Mouse (Mus musculus) right cerebral cortex, postnatal 25 days (tissue): ENCODE measurements around the gene Smarcd3.
A peak's percentile ranks its signal among the peaks of the same experiment; 100 is the strongest.
"Not testable (repeated sequence)": the region's sequence is repeated elsewhere in the genome, so short reads cannot be mapped to it uniquely, and the experiment has no call there.

ENCODE experiments used
- DNase-seq: peaks from one replicate; pipeline ENCODE4 v3.0.0; 2022

The Smarcd3 gene

GRCm38 (mm10) chr5:24596519-24597171 lies 27.6 kb downstream of the Smarcd3 start:
- DNase-seq, result peak; percentile 80

- DNase-seq, result no peak
Measured at GRCm38 (mm10) chr5:24595786-24596380, 28.3 kb downstream of the Smarcd3 start.

DNA sequence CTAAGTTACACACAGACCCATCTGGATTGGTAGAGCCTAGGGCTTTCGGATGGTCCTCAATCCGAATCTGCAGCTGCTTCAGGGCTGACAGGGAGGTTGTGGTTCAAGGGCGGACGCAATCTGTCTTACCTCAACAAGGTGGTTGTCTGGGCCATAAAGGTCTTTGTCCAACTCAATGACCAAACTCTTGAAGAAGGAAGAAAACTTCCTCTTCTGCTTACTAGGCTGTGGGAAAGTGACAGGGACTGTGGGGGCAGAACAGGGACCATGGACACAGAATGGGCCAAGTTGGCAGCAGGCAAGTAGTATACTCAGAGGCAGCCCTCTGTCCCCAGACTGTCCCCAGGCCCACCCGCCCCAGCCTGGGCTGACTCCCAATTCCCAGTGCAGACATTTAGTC lies 28.9 kb downstream of the Smarcd3 start:
- no peak for DNase-seq

DNA sequence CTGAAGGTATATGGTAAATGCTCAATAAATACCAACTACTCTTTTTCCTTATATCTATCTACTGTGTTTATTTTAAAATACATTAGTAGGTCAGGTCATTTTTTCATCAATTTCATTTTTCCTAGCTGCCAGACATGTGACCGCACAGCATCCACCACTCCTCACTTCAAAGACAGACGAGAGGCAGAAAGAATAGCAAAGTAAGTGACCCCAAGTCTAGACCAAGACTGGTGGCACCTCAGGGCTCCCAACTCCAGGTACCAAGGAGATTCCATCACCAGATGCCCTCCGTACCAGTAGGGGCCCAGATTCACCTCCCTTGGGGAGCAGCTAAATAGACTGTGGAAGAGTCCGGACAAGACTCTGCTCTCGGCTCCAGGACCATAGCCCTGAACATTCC lies 29.9 kb downstream of the Smarcd3 start:
- no peak for DNase-seq

DNA sequence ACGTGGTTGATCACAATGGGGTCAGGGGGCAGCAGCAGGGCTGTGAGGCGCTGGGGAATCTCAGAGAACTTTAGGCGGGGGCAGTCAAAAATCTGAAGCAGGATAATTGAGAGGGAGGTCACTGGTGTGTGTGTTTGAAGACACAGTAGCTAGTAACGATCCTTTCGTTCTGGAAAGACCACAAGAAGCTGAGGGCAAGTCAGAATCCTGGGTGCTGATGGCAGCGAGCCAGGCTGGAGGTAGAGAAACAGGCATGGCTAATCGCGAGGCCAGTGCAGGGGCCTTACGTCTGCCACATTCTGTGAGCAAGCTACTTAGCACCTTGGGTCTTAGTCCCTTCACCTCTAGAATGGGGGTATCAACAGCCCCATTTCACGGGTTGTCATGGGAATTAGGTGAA lies 30.3 kb downstream of the Smarcd3 start:
- no peak for DNase-seq

- no peak for DNase-seq
Measured at GRCm38 (mm10) chr5:24593230-24593629, 31.0 kb downstream of the Smarcd3 start.

- DNase-seq, result no peak
Measured at GRCm38 (mm10) chr5:24592471-24593160, 31.6 kb downstream of the Smarcd3 start.

DNA sequence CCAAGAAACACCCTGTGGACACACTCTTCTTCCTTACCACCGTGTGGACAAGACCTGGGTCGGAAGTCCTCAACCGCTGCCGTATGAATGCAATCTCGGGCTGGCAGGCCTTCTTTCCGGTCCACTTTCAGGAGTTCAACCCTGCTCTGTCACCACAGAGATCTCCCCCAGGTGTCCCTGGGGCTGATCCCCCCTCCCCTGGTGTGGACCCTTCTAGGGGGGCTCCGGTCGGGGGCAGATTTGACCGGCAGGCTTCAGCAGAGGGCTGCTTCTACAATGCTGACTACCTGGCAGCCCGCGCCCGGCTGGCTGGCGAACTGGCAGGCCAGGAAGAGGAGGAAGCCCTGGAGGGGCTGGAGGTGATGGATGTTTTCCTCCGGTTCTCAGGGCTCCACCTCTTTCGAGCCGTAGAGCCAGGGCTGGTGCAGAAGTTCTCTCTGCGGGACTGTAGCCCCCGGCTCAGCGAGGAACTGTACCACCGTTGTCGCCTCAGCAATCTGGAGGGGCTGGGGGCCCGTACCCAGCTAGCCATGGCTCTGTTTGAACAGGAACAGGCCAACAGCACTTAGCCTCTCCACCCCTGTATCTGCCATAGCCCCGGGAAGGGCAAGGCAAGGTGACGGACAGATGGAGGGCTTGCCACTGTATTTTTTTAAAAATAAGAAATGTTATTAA lies 32.3 kb downstream of the Smarcd3 start:
- DNase-seq, result no peak

DNA sequence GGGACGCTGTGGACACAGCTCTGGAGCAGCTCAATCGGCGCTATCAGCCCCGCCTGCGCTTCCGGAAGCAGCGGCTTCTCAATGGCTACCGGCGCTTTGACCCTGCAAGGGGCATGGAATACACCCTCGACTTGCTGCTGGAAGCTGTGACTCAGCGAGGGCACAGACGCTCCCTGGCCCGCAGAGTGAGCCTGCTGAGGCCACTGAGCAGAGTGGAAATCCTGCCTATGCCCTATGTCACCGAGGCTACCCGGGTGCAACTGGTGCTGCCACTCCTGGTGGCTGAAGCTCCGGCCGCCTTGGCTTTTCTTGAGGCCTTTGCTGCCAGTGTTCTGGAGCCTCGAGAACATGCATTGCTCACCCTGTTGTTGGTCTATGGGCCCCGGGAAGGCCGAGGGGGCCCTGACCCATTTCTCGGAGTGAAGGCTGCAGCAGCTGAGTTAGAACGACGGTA lies 32.9 kb downstream of the Smarcd3 start:
- DNase-seq, result no peak

DNA sequence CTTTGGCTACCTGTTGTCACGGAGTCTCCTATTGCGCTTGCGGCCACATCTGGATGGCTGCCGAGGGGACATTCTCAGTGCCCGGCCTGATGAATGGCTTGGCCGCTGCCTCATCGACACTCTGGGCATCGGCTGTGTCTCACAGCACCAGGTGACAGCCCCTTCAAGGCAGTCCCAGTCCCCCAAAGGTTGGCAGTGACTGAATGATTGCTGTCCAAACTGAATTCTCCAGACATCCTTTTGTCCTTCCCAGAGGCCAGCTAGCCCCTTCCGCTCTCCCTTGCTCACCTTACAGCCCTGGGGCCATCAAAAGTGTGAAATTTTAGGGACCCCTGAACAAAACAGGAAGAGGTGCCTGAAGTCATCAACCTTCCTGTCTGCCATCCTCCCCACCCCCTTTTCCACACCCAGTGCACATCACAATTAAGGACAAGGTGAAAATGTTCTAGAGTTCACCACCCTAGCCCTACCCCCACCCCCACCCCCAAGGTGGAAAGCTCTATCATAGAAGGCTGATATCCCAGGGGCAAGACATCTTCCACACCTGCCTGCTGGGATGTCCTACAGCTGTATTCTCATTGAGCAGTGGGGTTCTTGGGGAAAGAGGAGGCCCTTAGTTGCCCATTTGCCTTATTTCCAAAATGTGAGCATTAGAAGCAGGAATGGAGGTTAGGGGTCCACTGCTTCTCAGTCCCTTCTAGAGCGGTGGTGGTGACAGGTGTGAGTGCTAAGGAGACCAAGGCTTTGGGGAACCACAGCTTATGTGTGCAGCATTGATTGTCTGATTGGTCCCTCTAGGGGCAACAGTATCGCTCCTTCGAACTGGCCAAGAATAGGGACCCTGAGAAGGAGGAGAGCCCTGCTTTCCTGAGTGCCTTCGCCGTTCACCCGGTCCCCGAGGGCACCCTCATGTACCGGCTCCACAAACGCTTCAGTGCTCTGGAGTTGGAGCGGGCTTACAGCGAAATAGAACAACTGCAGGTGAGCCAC lies 34.4 kb downstream of the Smarcd3 start:
- DNase-seq, result no peak

GRCm38 (mm10) chr5:24587200-24587577 lies 37.0 kb downstream of the Smarcd3 start:
- DNase-seq, result peak; percentile 59

DNA sequence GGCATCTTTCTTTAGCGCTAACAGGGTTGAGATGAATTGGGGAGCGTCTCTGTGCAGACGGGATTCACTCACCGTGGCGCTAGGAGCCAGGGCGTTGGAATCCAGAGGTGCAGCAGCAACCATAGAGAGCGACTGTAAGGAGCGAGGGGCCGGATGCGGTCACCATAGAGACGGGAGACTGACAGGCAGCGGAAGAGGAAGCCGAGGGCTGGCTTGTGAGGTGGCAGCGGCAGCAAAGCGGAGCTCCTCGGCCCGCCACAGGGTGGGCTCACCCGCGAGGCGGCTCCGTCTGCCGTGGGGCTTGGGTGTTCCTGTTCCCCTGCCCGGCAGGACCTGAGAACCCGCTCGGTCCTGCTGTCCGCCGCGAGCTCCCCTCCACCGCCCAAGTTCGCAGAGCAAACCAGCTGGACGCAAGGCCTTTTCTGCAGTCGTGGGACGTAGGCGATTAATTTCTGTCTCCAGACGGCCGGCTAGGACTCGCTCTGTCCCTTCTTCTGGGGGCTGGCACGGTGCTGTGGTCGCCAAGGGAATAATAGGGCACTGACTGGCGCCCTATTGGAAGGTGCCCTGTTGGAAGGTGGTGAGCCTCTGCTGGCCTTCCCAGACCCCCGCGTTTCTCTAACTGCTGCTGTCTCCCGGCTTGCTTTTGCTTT lies 37.5 kb downstream of the Smarcd3 start, which contains the start of gene Chpf2:
Chpf2 (plus strand) TSS at position 195 of the 653 bp plus-strand sequence.
- peak; percentile 83 for DNase-seq

DNA sequence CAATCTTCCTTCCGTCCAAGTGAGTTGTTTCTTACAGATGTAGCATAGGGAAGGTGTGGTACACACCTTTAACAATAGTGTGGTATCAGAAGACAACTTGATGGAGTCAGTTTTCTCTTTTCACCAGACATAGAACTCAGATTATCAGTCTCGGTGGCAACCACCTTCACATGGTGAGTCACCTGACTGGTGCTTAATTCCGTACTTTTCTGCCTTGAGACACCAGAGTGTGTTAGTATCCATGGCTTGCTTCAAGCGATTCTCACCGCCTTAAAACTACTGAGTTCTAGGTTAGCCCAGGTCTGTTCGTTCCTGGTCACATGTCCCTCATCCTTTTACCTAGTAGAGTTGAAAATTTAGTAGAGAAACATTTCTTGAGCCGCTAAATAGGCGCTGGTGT lies 38.1 kb downstream of the Smarcd3 start:
- DNase-seq, result no peak

DNA sequence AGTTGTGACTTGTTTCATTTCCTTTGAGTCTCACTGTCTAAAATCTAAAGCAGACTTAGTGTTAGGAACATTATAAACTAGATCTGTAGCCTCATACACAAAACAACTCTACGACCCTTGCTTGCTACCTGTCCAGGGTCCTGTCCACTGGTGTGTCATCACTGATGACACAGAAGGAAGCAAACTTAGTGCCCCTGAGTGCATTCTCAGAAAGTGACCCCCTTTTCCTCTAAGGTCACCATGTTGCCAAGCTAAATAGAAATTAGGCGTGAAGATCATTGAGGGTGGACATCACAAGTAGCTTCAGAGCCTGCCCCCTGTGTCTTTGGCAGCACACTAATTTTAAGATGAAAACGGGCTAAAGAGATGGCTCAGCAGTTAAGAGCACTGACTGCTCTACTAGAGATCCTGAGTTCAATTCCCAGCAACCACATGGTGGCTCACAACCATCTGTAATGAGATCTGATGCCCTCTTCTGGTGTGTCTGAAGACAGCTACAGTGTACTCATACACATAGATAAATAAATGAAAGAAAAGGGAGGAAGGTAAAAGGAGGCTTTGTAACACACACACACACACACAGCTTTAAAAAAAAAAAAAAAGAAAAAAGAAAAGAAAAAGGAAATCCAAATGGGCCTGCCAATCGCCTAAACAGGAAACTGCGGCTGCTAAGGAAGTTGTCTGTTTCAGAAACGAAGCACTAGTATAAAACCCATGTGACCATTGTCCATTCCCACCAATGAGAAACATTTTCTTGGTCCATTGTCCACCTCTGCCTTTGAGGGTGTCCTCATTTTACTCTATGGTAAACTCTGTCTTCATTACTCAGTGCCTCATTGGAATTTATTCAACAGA lies 45.9 kb downstream of the Smarcd3 start:
- DNase-seq, result no peak

DNA sequence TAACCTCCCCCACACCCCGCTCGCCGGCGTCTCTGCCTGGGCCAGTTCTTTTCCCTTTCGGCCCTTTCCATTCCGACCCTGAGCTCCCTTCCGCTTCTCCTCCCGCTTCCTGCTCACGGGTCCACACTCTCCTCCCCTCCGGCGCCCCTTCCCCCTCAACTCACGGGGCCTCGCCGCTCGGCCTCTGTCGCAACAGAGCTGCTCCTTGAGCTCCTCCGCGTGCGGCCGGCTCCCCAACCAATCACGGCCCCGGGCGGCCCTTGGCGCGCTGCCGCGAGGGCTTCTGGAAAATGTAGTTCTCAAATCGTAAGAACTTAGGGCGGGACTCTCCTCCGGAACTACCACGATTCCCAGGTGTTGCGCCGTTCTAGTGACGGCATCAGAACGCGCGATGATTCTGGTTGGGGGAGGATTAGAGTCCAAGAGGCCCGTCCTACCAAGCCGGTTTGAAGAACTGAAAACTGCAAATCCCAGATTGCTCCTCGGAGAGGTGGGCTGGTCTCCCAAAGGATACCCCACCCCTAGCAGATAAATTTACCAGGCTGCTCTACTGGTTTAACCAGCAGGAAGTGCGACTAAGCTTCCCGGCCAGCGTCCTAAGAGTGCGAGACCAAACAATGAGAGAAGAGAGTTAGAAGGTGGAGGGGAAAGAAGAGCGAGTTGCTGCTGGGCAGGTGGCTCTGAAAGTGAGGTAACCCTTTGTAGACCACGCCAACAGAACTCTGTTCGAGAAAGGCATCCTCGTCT lies 46.9 kb downstream of the Smarcd3 start, which contains the start of gene Abcf2:
Abcf2 (minus strand) TSS at position 285 of the 747 bp plus-strand sequence.
- DNase-seq, result peak; percentile 100

DNA sequence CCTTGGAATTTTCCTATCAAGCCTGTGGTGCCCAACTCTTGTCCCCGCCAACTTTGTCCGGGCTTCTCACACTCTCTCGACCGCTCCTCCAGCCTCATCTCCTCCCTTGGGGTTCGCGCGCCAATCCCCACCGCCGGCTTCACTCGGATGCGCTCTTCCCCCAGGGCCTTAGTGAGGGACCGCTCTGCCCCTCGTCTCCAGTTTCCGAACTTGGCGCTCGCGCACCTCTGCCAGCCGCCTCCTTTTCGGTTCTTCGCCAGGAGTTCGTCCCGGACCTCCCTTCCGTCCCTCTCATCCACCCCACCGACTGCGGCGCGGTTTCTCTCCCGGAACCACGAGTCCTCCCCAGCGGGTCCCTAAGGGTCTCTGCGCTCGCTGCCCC lies 47.4 kb downstream of the Smarcd3 start:
- DNase-seq, result no peak

DNA sequence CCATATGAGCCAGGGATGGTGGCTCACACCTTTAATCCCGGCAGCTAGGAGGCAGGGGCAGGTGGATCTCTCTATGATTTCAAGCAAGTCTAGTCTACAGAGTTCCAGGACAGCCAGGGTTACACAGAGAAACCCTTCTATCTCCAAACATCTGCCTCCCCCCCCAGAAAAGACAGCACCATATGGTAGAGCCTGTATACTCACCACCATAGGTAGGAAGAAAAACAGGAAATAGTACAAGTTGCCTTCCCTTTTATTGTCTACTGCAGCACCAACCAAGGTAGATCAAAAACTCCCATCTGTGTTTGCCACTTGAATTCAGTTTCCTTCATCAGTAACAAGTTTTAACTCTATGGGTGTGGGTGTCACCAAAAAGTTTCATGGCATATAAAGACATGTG lies 48.3 kb downstream of the Smarcd3 start:
- DNase-seq, result no peak

DNA sequence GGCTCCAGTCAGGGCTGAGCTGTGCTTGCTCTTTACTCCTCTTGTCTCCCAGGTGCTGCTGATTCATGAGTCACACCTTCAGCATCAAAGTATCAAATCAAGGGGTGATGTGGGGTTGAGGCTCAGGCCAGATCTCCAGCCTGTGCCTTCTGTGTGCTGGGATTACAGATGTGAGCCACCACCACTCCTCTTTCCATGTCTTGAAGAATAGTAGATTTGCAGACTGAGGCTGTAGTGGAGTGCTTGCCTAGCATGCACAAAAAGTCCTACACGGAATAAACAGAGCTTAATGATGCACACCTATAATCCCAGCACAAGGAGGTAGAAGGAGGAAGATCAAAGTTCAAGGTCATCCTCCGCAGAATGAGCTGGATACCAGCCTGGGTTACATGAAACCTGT lies 67.5 kb downstream of the Smarcd3 start, which contains the start of gene 4931409K22Rik:
4931409K22Rik (minus strand) TSS at position 101 of the 400 bp plus-strand sequence.
- DNase-seq, result no peak

DNA sequence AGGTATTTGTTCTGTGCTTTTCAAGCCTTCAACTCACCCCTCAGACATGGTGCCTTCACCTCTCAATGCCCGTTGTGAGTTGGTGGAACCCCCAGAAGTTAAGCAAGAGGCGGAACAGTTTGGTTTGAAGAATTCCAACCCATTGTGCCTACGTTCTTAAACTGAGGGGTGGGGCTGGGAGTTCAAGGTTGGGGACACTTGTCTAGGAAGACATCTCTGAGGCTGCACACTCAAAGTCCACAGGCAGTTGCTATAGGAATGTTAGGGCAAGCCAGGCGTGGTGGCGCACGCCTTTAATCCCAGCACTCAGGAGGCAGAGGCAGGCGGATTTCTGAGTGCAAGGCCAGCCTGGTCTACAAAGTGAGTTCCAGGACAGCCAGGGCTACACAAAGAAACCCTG lies 68.9 kb downstream of the Smarcd3 start:
- not testable (repeated sequence) for DNase-seq
